In the genomic region with DNA sequence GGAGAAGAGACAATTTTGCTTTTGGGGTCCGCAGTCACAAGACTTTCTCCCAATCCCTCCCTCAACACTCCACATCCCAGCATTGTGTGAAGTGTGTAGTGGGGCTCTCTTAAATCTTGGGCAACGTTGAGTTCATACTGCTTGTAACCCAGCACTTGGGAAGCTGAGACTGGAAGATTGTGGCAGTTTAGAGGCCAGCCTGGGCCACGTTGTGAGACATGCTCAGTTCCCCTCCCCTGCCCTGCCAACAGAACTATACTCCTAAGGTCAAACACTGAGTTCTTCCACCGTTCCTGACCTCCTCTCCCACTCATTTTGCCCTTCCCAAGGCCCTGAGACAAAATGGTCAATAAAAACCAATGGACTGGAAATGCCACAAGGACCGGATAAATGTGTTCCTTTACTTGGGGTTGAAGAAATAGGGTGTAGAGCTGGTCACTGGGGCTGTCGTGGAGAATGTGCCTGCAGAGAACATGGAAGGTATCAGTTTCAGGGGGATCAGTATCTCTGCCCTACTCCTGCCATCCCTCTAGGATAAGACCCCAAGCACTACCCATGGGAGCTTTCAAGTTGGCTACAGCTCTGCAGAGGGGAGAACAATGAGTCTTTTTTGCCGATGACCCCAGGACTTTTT, we compare ENCODE assay signal across 25 mouse cellular contexts. TPM values are rescaled to one million over a fixed set of nuclear protein-coding genes. Genes with fewer than 3 reads are reported as not detected.
DNase-seq lines count a peak whose midpoint lies in the region; ATAC-seq and TF ChIP-seq lines count a peak whose summit lies in the region.
"Had no signal": no experiment of that assay in that cellular context is flagged by ENCODE, and none has a peak within 500 bp of the region (broad histone marks: within the 10 kb centered on the region; RNA-seq: fewer than 3 reads in every experiment).

No protein-coding gene starts in this region.

- H3K4me1 ChIP-seq in heart, embryonic 10.5 days = peaks cover 6% of the 10 kb centered on the region
- H3K4me1 ChIP-seq in kidney, adult 2 months (ENCODE audit: control insufficient read depth, insufficient read depth, low read length) = peaks cover 3% of the 10 kb centered on the region; the same call in 1 of the 2 replicates
- no peaks in the 10 kb centered on the region for H3K4me1 ChIP-seq in kidney, embryonic 16.5 days (ENCODE audit: insufficient read depth, low read length)
- H3K4me1 ChIP-seq: embryonic facial prominence, embryonic 12.5 days; embryonic facial prominence, embryonic 15.5 days; heart, embryonic 13.5 days had no signal

- no peak for TF ChIP-seq CTCF in kidney, adult 2 months (conservative IDR thresholded peaks at IDR 0.05; ENCODE audit: insufficient read depth, insufficient read length, low read depth, low read length)

- no peaks in the 10 kb centered on the region for H3K9me3 ChIP-seq in heart, embryonic 10.5 days
- no peaks in the 10 kb centered on the region for H3K9me3 ChIP-seq in kidney, embryonic 16.5 days (ENCODE audit: low read length)
- H3K9me3 ChIP-seq: embryonic facial prominence, embryonic 12.5 days; embryonic facial prominence, embryonic 15.5 days; heart, embryonic 13.5 days had no signal

- peak; percentile 57 for DNase-seq in heart, adult 11 months
- DNase-seq in heart, embryonic 10.5 days (ENCODE audit: low spot score) = no peak
- DNase-seq in kidney, adult 2 months = peak; percentile 38
- DNase-seq in kidney, postnatal 10 days = no peak
- DNase-seq in kidney, adult 9 months = peak; percentile 27
- DNase-seq in T-cell, adult 2 months (ENCODE audit: low spot score) = no peak
- no peak for DNase-seq in right cerebral cortex, adult 2 months (ENCODE audit: low spot score in 2 of 2)
- DNase-seq: adrenal gland, postnatal 10 days; cerebellum, adult 11 months; cerebellum, adult 2 months; cerebellum, adult 9-11 months; cerebellum, postnatal 25 days; forebrain, postnatal 0 days; gastrocnemius, adult 2 months; gastrocnemius, postnatal 14 days; heart, adult 18-20 months; heart, postnatal 14 days; heart, postnatal 4 days had no signal

- peak; percentile 69; the same call in 1 of the 2 replicates for ATAC-seq in kidney, embryonic 16.5 days (ENCODE audit: low FRiP score, low TSS enrichment)
- ATAC-seq: forebrain, embryonic 14.5 days; forebrain, postnatal 0 days had no signal

- H3K27ac ChIP-seq in heart, embryonic 10.5 days = no peak overlapping the region
- H3K27ac ChIP-seq in kidney, adult 2 months (ENCODE audit: insufficient read depth, low read depth, low read length) = no peak overlapping the region
- H3K27ac ChIP-seq in kidney, embryonic 16.5 days (ENCODE audit: low read length) = no peak overlapping the region
- H3K27ac ChIP-seq: embryonic facial prominence, embryonic 12.5 days; embryonic facial prominence, embryonic 15.5 days; gastrocnemius, adult 2 months; heart, embryonic 13.5 days; hindbrain, embryonic 14.5 days had no signal

- H3K4me2 ChIP-seq in kidney, embryonic 16.5 days (replicated peaks; ENCODE audit: low read depth, low read length) = no peak overlapping the region
- H3K4me2 ChIP-seq: embryonic facial prominence, embryonic 12.5 days; embryonic facial prominence, embryonic 15.5 days; heart, embryonic 13.5 days; hindbrain, embryonic 14.5 days had no signal

- no peaks in the 10 kb centered on the region for H3K27me3 ChIP-seq in heart, embryonic 10.5 days (ENCODE audit: insufficient read depth, poor library complexity, severe bottlenecking)
- H3K27me3 ChIP-seq in kidney, adult 2 months (replicated peaks; ENCODE audit: control insufficient read depth, insufficient read depth, low read length) = no peaks in the 10 kb centered on the region
- H3K27me3 ChIP-seq in kidney, embryonic 16.5 days (ENCODE audit: insufficient read depth, low read length) = no peaks in the 10 kb centered on the region
- H3K27me3 ChIP-seq: embryonic facial prominence, embryonic 12.5 days; embryonic facial prominence, embryonic 15.5 days; heart, embryonic 13.5 days had no signal

- no peak overlapping the region for H3K9ac ChIP-seq in kidney, embryonic 16.5 days (replicated peaks; ENCODE audit: low read length)
- H3K9ac ChIP-seq: embryonic facial prominence, embryonic 12.5 days; embryonic facial prominence, embryonic 15.5 days; forebrain, postnatal 0 days; heart, embryonic 13.5 days; hindbrain, embryonic 14.5 days had no signal

- no peak for TF ChIP-seq POLR2A in kidney, adult 2 months (IDR thresholded peaks at IDR 0.05; ENCODE audit: low read depth, low read length)

- H3K36me3 ChIP-seq in heart, embryonic 10.5 days = no peaks in the 10 kb centered on the region
- H3K36me3 ChIP-seq in kidney, adult 2 months (ENCODE audit: control insufficient read depth, insufficient read depth, low read length) = no peaks in the 10 kb centered on the region
- no peaks in the 10 kb centered on the region for H3K36me3 ChIP-seq in kidney, embryonic 16.5 days (ENCODE audit: insufficient read depth, low read length)
- H3K36me3 ChIP-seq: embryonic facial prominence, embryonic 12.5 days; embryonic facial prominence, embryonic 15.5 days; heart, embryonic 13.5 days had no signal

- H3K4me3 ChIP-seq in heart, embryonic 10.5 days = no peak overlapping the region
- no peak overlapping the region for H3K4me3 ChIP-seq in kidney, adult 2 months (ENCODE audit: insufficient read depth, low read depth, low read length)
- no peak overlapping the region for H3K4me3 ChIP-seq in kidney, embryonic 16.5 days (ENCODE audit: low read length)
- H3K4me3 ChIP-seq: embryonic facial prominence, embryonic 12.5 days; embryonic facial prominence, embryonic 15.5 days; gastrocnemius, adult 2 months; heart, embryonic 13.5 days had no signal

- 82% methylated on average over 7 of the region's 7 CpGs for WGBS in heart, embryonic 10.5 days
- WGBS in kidney, adult 2 months = 39% methylated on average over 7 of the region's 7 CpGs
- WGBS in kidney, embryonic 16.5 days = 33% methylated on average over 7 of the region's 7 CpGs

RNA-seq across cellular contexts. Expression of a gene that starts 4.8 kb away (rescaled TPM):
- polyA plus RNA-seq in heart, embryonic 10.5 days (2016; fragmentation: Nextera tagmentation; extraction: Ambion mirVana) = 2.0 and 3.4 TPM in 2 replicates
- 0.57 and 1.4 TPM in 2 replicates for polyA plus RNA-seq in kidney, adult 2 months (2012; rRNA removed)
- 0.40 and 0.62 TPM in 2 replicates for polyA plus RNA-seq in kidney, embryonic 16.5 days (2015; fragmentation: Nextera tagmentation; extraction: Ambion mirVana)

RNA-seq across cellular contexts. Expression of a gene that starts 31.5 kb away (rescaled TPM):
- 124 and 146 TPM in 2 replicates for polyA plus RNA-seq in heart, embryonic 10.5 days (2016; fragmentation: Nextera tagmentation; extraction: Ambion mirVana)
- polyA plus RNA-seq in kidney, adult 2 months (2012; rRNA removed) = 28.6 and 36.4 TPM in 2 replicates
- 157 and 161 TPM in 2 replicates for polyA plus RNA-seq in kidney, embryonic 16.5 days (2015; fragmentation: Nextera tagmentation; extraction: Ambion mirVana)

RNA-seq across cellular contexts. Expression of a gene that starts 32.2 kb away (rescaled TPM):
- 677 and 779 TPM in 2 replicates for polyA plus RNA-seq in heart, embryonic 10.5 days (2016; fragmentation: Nextera tagmentation; extraction: Ambion mirVana)
- 273 and 327 TPM in 2 replicates for polyA plus RNA-seq in kidney, adult 2 months (2012; rRNA removed)
- 535 and 587 TPM in 2 replicates for polyA plus RNA-seq in kidney, embryonic 16.5 days (2015; fragmentation: Nextera tagmentation; extraction: Ambion mirVana)

RNA-seq across cellular contexts. Expression of a gene that starts 45.8 kb away (rescaled TPM):
- polyA plus RNA-seq in heart, embryonic 10.5 days (2016; fragmentation: Nextera tagmentation; extraction: Ambion mirVana) = 1.5 and 1.9 TPM in 2 replicates
- 0.69 and 0.72 TPM in 2 replicates for polyA plus RNA-seq in kidney, adult 2 months (2012; rRNA removed)
- 1.3 and 1.7 TPM in 2 replicates for polyA plus RNA-seq in kidney, embryonic 16.5 days (2015; fragmentation: Nextera tagmentation; extraction: Ambion mirVana)

RNA-seq across cellular contexts. Expression of a gene that starts 57.0 kb away (rescaled TPM):
- 0.70 and 0.73 TPM in 2 replicates for polyA plus RNA-seq in heart, embryonic 10.5 days (2016; fragmentation: Nextera tagmentation; extraction: Ambion mirVana)
- 0.28 TPM in 1 of 2 replicates, not detected in the other for polyA plus RNA-seq in kidney, adult 2 months (2012; rRNA removed)
- polyA plus RNA-seq in kidney, embryonic 16.5 days (2015; fragmentation: Nextera tagmentation; extraction: Ambion mirVana) = not detected in 2 replicates
- polyA plus RNA-seq: embryonic facial prominence, embryonic 12.5 days; forebrain, embryonic 14.5 days; forebrain, postnatal 0 days; hindbrain, embryonic 11.5 days; hindbrain, embryonic 14.5 days had no signal

Comparison
In these comparisons a context has a peak if more than half of its experiments do, and no peak if none do; other contexts are left out.
1. DNase-seq: peak in heart, adult 11 months (single experiment), kidney, adult 2 months (single experiment) and kidney, adult 9 months (single experiment); none in heart, embryonic 10.5 days (single experiment), kidney, postnatal 10 days (single experiment), T-cell, adult 2 months (single experiment) and right cerebral cortex, adult 2 months (0 of 2).